Mouse (Mus musculus) embryonic facial prominence, embryonic 13.5 days (tissue): Measurements from ENCODE around the gene Nanog. TPM values are rescaled to one million over a fixed set of nuclear protein-coding genes. Genes with fewer than 3 reads are reported as not detected.
A peak's percentile ranks its signal among the peaks of the same experiment; 100 is the strongest.
"Not testable (repeated sequence)": the region's sequence is repeated elsewhere in the genome, so short reads cannot be mapped to it uniquely, and the experiment has no call there.

ENCODE experiments used
- ATAC-seq: fragments of 200-750 bp; cut with Nextera tagmentation; 2 replicates; pipeline ENCODE4 v1.8.0; 2017; ENCODE audit warnings: low read depth; ENCODE audit not compliant: insufficient number of reproducible peaks, insufficient read depth, low FRiP score, low TSS enrichment
- H3K27ac ChIP-seq: fragments of 300-500 bp; sonication (generic); 2 replicates; pipeline ENCODE4 v1.5.1; 2015; ENCODE audit warnings: moderate library complexity, mild to moderate bottlenecking, inconsistent platforms
- H3K27me3 ChIP-seq: fragments of 300-500 bp; sonication (generic); 2 replicates; pipeline ENCODE4 v1.6.1; 2015; ENCODE audit warnings: mild to moderate bottlenecking, inconsistent platforms
- H3K36me3 ChIP-seq: fragments of 300-500 bp; sonication (generic); 2 replicates; pipeline ENCODE4 v1.6.1; 2015; ENCODE audit warnings: mild to moderate bottlenecking, inconsistent platforms
- H3K4me1 ChIP-seq: fragments of 300-500 bp; sonication (generic); 2 replicates; pipeline ENCODE4 v1.6.1; 2015; ENCODE audit warnings: inconsistent platforms
- H3K4me2 ChIP-seq: fragments of 300-500 bp; sonication (generic); 2 replicates; pipeline ENCODE4 v1.6.1; 2015; ENCODE audit warnings: moderate library complexity, mild to moderate bottlenecking, inconsistent platforms
- H3K4me3 ChIP-seq: fragments of 300-500 bp; sonication (generic); 2 replicates; pipeline ENCODE4 v1.5.1; 2015; ENCODE audit warnings: mild to moderate bottlenecking, inconsistent platforms
- H3K9ac ChIP-seq: fragments of 300-500 bp; sonication (generic); 2 replicates; pipeline ENCODE4 v1.6.1; 2015; ENCODE audit warnings: mild to moderate bottlenecking, inconsistent platforms
- H3K9me3 ChIP-seq: fragments of 300-500 bp; sonication (generic); 2 replicates; pipeline ENCODE4 v1.6.1; 2016; ENCODE audit warnings: inconsistent platforms
- WGBS: fragments of 180-500 bp; shearing (Covaris S2); methylation state at CpG from one replicate; pipeline ENCODE4 v1.1.7; 2015; ENCODE audit warnings: mixed read lengths; 5-methylcytosine and 5-hydroxymethylcytosine counted together
- polyA plus RNA-seq: library from polyadenylated mRNA; unstranded; fragments of >200 nt; fragmentation: Nextera tagmentation; extraction: Ambion mirVana; gene quantifications from 2 replicates; pipeline ENCODE4 v1.2.1, GENCODE M21; 2015

Gene Nanog
- polyA plus RNA-seq, 1 experiment from 2014 or later = 0.27 TPM

DNA sequence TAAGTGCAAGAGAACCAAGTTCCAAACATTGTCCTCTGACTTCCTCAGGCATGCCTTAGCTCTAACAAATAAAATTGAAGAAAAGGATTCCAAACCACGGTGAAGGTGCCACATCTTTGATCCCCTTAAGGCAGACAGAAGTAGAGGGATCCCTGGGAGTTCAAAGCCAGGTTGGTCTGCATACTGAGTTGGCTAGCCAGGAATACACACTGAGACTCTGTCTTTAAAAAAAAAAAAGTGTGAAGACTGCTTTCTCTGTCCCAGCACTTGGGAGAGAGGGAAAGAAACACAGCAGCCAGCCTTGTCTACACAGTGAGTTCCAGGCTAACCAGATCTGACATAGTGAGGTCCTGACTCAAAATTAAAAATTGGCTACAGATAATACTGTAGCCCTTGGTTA, 3.6 kb upstream of the Nanog start:
- peaks cover 12% of the 10 kb centered on the region; the same call in 1 of the 2 replicates for H3K4me1 ChIP-seq
- H3K4me2 ChIP-seq = peak overlapping the region; percentile 57
- no peak for ATAC-seq
- no peaks in the 10 kb centered on the region for H3K36me3 ChIP-seq
- no peak overlapping the region for H3K9ac ChIP-seq
- H3K4me3 ChIP-seq = no peak overlapping the region
- WGBS = 18% methylated on average over 1 of the region's 1 CpGs
- H3K27ac ChIP-seq = peak overlapping the region; percentile 89; the same call in 1 of the 2 replicates
- peaks cover 22% of the 10 kb centered on the region for H3K27me3 ChIP-seq
- no peaks in the 10 kb centered on the region for H3K9me3 ChIP-seq

DNA sequence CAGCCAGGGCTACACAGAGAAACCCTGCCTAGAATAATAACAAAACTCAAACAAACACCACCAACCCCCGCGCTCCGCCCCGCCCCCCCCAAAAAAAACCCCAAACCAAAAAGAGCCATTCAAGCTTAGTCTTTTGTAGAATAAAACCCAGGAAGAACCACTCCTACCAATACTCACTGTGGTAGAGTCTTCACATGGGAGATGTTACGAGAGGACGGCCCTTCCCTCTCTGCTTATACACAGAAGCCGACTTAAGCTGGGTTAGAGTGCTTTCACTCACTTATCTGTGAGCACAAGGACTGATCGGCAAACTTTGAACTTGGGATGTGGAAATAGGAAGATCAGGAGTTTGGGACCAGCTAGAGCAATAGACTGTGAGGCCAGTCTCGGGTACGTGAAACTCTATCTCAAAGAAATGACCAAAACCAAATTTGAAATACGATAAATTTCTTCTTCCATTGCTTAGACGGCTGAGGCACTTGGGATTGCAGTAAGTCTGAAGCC, 900 bp upstream of the Nanog start:
- no peak for ATAC-seq
- Histone ChIP-seq H3K27me3 (peaks cover 22% of the 10 kb centered on the region), H3K9me3 (no peaks in the 10 kb centered on the region), H3K36me3 (no peaks in the 10 kb centered on the region), H3K4me2 (no peak overlapping the region), H3K27ac (no peak overlapping the region), H3K4me3 (no peak overlapping the region), H3K9ac (no peak overlapping the region), H3K4me1 (peaks cover 12% of the 10 kb centered on the region; the same call in 1 of the 2 replicates)
- WGBS = 65% methylated on average over 12 of the region's 12 CpGs

DNA sequence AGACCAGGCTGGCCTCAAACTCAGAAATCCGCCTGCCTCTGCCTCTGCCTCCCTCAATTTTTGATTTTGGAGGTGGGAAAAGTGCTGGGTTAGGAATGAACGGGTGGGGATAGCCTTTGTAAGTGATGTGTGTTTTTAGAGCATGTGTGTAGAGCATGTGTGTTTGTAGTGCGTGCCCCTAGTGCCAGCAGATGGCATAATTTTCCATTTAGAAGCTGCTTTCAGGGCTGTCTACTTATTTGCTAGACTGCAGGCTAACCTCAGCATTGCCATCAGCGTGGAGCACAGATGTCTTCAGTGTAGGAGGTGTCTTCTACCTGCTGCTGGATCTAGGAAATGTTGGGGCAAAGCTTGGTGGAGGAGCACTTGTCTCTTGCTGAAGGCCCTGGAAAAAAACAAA, 1.5 kb downstream of the Nanog start:
- H3K4me1 ChIP-seq = no peaks in the 10 kb centered on the region
- H3K27ac ChIP-seq = no peak overlapping the region
- no peak overlapping the region for H3K4me3 ChIP-seq
- ATAC-seq = no peak
- H3K9me3 ChIP-seq = no peaks in the 10 kb centered on the region
- H3K27me3 ChIP-seq = peaks cover 22% of the 10 kb centered on the region
- H3K9ac ChIP-seq = no peak overlapping the region
- H3K36me3 ChIP-seq = no peaks in the 10 kb centered on the region
- 68% methylated on average over 4 of the region's 4 CpGs for WGBS
- no peak overlapping the region for H3K4me2 ChIP-seq

DNA sequence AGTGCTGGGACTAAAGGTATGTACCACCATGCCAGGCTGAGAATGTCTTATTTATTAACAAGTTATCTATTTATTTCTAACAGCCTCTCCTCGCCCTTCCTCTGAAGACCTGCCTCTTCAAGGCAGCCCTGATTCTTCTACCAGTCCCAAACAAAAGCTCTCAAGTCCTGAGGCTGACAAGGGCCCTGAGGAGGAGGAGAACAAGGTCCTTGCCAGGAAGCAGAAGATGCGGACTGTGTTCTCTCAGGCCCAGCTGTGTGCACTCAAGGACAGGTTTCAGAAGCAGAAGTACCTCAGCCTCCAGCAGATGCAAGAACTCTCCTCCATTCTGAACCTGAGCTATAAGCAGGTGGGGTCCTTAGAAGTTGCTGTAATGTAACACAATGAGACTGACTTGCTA, 4.2 kb downstream of the Nanog start:
- no peak overlapping the region for H3K4me2 ChIP-seq
- ATAC-seq = no peak
- no peaks in the 10 kb centered on the region for H3K36me3 ChIP-seq
- peaks cover 16% of the 10 kb centered on the region for H3K27me3 ChIP-seq
- H3K4me3 ChIP-seq = no peak overlapping the region
- 0 out of 2 replicates have a peak, but pooled peaks cover 6% of the 10 kb centered on the region for H3K4me1 ChIP-seq
- H3K27ac ChIP-seq = no peak overlapping the region
- no peak overlapping the region for H3K9ac ChIP-seq
- 94% methylated on average over 2 of the region's 2 CpGs for WGBS
- no peaks in the 10 kb centered on the region for H3K9me3 ChIP-seq

DNA sequence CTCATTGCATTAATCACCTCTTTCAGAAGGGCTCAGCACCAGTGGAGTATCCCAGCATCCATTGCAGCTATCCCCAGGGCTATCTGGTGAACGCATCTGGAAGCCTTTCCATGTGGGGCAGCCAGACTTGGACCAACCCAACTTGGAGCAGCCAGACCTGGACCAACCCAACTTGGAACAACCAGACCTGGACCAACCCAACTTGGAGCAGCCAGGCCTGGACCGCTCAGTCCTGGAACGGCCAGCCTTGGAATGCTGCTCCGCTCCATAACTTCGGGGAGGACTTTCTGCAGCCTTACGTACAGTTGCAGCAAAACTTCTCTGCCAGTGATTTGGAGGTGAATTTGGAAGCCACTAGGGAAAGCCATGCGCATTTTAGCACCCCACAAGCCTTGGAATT, 5.8 kb downstream of the Nanog start:
- not testable (repeated sequence) for ATAC-seq, H3K9me3 ChIP-seq, H3K4me3 ChIP-seq, H3K4me1 ChIP-seq, H3K4me2 ChIP-seq, H3K9ac ChIP-seq, H3K27me3 ChIP-seq, H3K27ac ChIP-seq, H3K36me3 ChIP-seq
- 92% methylated on average over 7 of the region's 7 CpGs for WGBS

DNA sequence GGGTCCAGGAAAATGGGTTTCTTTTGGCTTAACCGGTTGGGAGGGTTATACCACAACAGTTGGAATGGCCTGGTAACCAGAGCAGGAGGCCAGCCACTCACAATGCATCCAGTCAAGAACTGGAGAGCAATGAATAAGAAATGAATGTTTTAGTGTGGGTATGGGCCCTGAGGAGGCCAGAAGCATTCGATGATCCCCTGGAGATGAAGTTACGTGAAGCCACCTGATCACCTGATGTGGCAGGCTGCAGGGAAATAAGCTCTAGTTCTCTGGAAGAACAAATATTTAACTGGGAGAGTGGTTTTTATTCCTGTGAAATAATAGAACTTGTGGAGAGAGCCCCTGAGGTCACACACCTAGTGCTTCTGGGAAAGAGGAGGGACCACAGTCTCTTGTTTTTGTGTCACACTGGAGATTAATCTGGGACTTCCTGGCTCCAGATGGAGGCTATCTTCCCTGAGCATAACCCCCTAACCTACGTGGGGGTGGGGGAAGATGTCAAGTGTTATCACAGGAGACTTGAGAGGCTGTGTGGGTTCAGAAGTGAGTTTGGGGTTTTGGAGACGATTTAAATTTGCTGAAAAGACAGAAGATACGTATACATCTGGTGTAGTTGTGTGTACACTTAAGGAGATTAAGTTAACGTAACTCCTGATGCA, 7.5 kb downstream of the Nanog start:
- no peak for ATAC-seq
- Histone ChIP-seq H3K27ac (no peak overlapping the region), H3K4me3 (no peak overlapping the region)

DNA sequence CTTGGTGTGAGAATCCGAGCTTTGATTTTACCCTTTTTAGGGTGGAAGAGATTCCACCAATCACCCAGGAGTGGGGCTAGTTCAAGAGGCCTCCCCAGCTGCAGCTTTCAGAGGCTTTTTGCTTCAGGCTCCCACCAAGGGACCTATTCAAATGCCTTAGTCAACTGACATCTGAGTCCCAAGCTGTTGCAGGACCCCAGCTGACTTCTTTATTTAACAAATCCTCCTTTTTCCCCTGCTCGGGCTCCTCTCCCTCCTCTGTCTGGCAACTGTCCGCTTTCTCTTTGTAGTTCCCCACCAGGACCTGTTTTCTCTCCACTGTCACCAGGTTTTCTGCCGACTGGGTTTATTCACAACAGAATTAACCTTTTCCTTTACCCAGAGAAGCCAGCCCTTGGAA, 8.6 kb downstream of the Nanog start:
- WGBS = 6% methylated on average over 4 of the region's 4 CpGs
- Histone ChIP-seq H3K27ac (no peak overlapping the region), H3K4me2 (no peak overlapping the region)

More for the DNA sequence above, 7.5 kb downstream of the Nanog start:
- 54% methylated on average over 7 of the region's 7 CpGs for WGBS
- Histone ChIP-seq H3K27me3 (no peaks in the 10 kb centered on the region), H3K36me3 (no peaks in the 10 kb centered on the region), H3K4me2 (no peak overlapping the region), H3K9ac (no peak overlapping the region), H3K4me1 (0 out of 2 replicates have a peak, but pooled peaks cover 6% of the 10 kb centered on the region), H3K9me3 (no peaks in the 10 kb centered on the region)

DNA sequence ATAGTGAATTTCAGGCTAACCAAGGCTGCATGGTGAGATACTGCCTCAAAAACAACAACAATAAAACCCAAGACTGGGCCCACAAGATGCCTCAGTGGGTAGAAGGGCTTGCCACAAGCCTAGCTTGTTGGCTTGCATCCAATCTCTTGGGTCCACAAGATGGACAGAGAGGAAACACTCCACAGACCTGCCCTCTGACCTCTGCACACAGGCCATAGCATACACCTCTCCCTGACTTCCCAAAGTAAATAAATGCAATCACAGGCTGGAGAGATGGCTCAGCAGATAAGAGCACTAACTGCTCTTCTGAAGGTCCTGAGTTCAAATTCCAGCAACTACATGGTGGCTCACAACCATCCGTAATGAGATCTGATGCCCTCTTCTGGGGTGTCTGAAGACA, 10.9 kb downstream of the Nanog start:
- ATAC-seq, H3K4me2 ChIP-seq, H3K9me3 ChIP-seq, H3K4me1 ChIP-seq, H3K27me3 ChIP-seq, H3K4me3 ChIP-seq, H3K27ac ChIP-seq, H3K36me3 ChIP-seq, H3K9ac ChIP-seq: not testable (repeated sequence)
- 91% methylated on average over 1 of the region's 1 CpGs for WGBS

More for the DNA sequence above, 8.6 kb downstream of the Nanog start:
- no peaks in the 10 kb centered on the region for H3K9me3 ChIP-seq
- no peaks in the 10 kb centered on the region for H3K27me3 ChIP-seq
- ATAC-seq = no peak
- H3K9ac ChIP-seq = 0 out of 2 replicates have a peak overlapping the region, but pooled peaks have one; percentile 2
- no peak overlapping the region for H3K4me3 ChIP-seq
- 0 out of 2 replicates have a peak, but pooled peaks cover 6% of the 10 kb centered on the region for H3K4me1 ChIP-seq
- no peaks in the 10 kb centered on the region for H3K36me3 ChIP-seq

DNA sequence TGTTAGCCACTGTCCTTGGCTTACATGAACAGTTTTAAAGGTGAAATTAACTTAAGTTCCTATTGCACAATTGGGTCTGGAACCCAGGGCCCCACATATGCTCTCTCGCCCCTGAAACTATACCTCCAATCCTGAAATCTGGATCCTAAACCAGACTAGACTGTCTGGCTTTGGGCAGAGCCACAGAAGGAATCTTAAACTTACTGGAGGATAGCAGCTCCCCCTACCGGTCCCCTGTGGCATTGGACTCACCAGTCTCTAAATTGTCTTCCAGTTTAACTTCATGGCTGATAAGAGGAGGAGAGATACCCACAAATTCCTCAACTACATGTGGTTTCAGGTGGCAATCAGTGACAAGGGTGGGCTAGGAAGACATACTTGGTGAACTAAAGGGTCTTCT, 12.7 kb downstream of the Nanog start:
- no peak overlapping the region for H3K4me2 ChIP-seq
- H3K9me3 ChIP-seq = no peaks in the 10 kb centered on the region
- no peaks in the 10 kb centered on the region for H3K27me3 ChIP-seq
- ATAC-seq = no peak
- no peaks in the 10 kb centered on the region for H3K36me3 ChIP-seq
- WGBS = 32% methylated on average over 2 of the region's 2 CpGs
- 0 out of 2 replicates have a peak, but pooled peaks cover 6% of the 10 kb centered on the region for H3K4me1 ChIP-seq
- no peak overlapping the region for H3K9ac ChIP-seq
- H3K4me3 ChIP-seq = no peak overlapping the region
- H3K27ac ChIP-seq = no peak overlapping the region

DNA sequence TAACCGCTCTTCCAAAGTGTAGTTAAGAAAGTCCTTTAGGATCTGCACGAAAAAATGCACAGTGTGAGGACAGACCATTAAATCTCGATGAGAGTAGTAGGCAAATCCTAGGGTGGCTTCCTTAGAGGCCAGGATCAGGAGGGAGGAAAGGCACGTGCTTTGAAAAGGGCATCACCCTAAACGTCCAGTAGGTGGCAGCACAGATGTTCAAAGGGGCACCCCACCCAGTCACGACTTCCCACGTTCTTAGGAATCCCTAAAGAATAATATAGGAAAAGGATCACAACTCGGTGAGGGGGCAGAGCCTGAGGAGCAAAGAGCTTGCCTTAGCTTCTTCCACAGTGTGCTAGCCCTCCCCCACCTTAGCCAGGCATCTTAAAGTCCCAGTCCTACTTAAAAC, 32.7 kb downstream of the Nanog start:
- Histone ChIP-seq H3K4me2 (peak overlapping the region; percentile 45), H3K27ac (no peak overlapping the region), H3K36me3 (no peaks in the 10 kb centered on the region; the same call in 1 of the 2 replicates), H3K27me3 (peaks cover 46% of the 10 kb centered on the region), H3K4me3 (peak overlapping the region; percentile 17; the same call in 1 of the 2 replicates), H3K4me1 (peaks cover 16% of the 10 kb centered on the region), H3K9me3 (no peaks in the 10 kb centered on the region), H3K9ac (no peak overlapping the region)
- 13% methylated on average over 8 of the region's 8 CpGs for WGBS
- no peak for ATAC-seq

DNA sequence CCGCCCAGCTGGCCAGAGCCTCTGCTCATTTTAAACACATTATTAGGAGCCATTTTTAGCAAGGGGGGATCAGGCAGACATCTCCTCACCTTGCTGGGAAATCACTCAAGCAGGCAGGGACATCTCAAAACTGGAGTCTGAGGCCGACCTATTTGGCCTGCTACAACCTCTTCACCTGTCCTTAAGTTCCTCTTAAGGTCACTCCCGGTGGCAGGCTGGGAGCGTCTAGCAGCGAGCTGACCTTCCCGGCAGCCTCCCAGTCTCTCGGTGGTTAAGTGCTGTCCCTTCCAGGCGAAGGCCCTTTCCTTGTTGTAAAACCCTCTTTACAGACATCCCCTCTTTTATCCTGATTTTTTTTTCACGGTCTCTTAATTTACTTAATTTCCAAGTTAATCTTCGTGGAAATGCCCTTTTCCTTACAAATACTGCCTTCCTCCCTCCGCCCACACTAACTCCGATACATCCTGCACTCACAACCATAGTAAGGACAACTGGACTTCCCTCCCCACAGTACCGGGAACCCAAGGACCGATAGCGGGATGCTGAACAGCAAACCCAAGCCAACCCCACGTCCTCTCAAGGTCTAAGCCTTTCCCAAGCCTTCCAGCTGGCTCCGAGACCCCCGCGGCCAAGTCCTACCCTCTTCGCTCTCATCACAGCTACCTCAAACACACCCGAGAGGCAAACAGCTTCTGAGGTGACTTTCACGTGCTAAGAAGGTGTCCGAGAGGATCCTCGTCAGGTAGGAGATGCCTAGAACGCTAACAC, 34.4 kb downstream of the Nanog start:
- 2% methylated on average over 25 of the region's 25 CpGs for WGBS
- Histone ChIP-seq H3K9ac (peak overlapping the region; percentile 63), H3K4me2 (peak overlapping the region; percentile 74), H3K36me3 (no peaks in the 10 kb centered on the region), H3K27ac (no peak overlapping the region), H3K27me3 (peaks cover 54% of the 10 kb centered on the region), H3K4me1 (peaks cover 19% of the 10 kb centered on the region), H3K9me3 (no peaks in the 10 kb centered on the region), H3K4me3 (peak overlapping the region; percentile 57)
- ATAC-seq = no peak
